Mouse (Mus musculus): Measurements from ENCODE around the gene Zscan21.

- TF ChIP-seq CTCF (IDR thresholded peaks at IDR 0.05; ENCODE audit: low read depth, low read length) (no peak), POLR2A (IDR thresholded peaks at IDR 0.05; ENCODE audit: borderline replicate concordance, low read depth, low read length) (no peak)
These were observed 56.5 kb downstream of the Zscan21 start for GRCm38 (mm10) chr5:138173217-138173616.

Data from bone marrow macrophage, adult 2 months (primary cell).